Mouse (Mus musculus) hindbrain, embryonic 11.5 days (tissue): Measurements from ENCODE around the gene Dnajb4. TPM values are rescaled to one million over a fixed set of nuclear protein-coding genes. Genes with fewer than 3 reads are reported as not detected.
A peak's percentile ranks its signal among the peaks of the same experiment; 100 is the strongest.
"Not testable (repeated sequence)": the region's sequence is repeated elsewhere in the genome, so short reads cannot be mapped to it uniquely, and the experiment has no call there.

ENCODE experiments used
- ATAC-seq: fragments of 200-750 bp; cut with Nextera tagmentation; 2 replicates; pipeline ENCODE4 v1.8.0; 2017; ENCODE audit warnings: mild to moderate bottlenecking, moderate TSS enrichment, moderate library complexity; ENCODE audit not compliant: low FRiP score
- DNase-seq: peaks from one replicate; pipeline ENCODE4 v3.0.0-alpha.2; 2015; ENCODE audit warnings: low spot score
- H3K27ac ChIP-seq: fragments of 300-500 bp; sonication (generic); 2 replicates; pipeline ENCODE4 v1.5.1; 2014; ENCODE audit warnings: mild to moderate bottlenecking, low read depth, low read length
- H3K27me3 ChIP-seq: fragments of 300-500 bp; sonication (generic); 2 replicates; pipeline ENCODE4 v1.6.1; 2014; ENCODE audit warnings: mild to moderate bottlenecking, low read length, moderate library complexity, mixed read lengths; ENCODE audit not compliant: control insufficient read depth, insufficient read depth
- H3K36me3 ChIP-seq: fragments of 300-500 bp; sonication (generic); 2 replicates; pipeline ENCODE4 v1.6.1; 2014; ENCODE audit warnings: mild to moderate bottlenecking, low read length, moderate library complexity, mixed read lengths; ENCODE audit not compliant: control insufficient read depth, insufficient read depth
- H3K4me1 ChIP-seq: fragments of 300-500 bp; sonication (generic); replicated peaks from 2 replicates; pipeline ENCODE4 v1.6.1; 2014; ENCODE audit warnings: low read length, mixed read lengths; ENCODE audit not compliant: control insufficient read depth, insufficient read depth
- H3K4me2 ChIP-seq: fragments of 300-500 bp; sonication (generic); replicated peaks from 2 replicates; pipeline ENCODE4 v1.6.1; 2014; ENCODE audit warnings: mild to moderate bottlenecking, low read depth, low read length
- H3K4me3 ChIP-seq: fragments of 300-500 bp; sonication (generic); 2 replicates; pipeline ENCODE4 v1.5.1; 2014; ENCODE audit warnings: low read depth, low read length
- H3K9ac ChIP-seq: fragments of 300-500 bp; sonication (generic); 2 replicates; pipeline ENCODE4 v1.6.1; 2014; ENCODE audit warnings: low read depth, low read length
- H3K9me3 ChIP-seq: fragments of 300-500 bp; sonication (generic); 2 replicates; pipeline ENCODE4 v1.6.1; 2016; ENCODE audit warnings: low read length; ENCODE audit not compliant: control insufficient read depth
- WGBS: fragments of 180-500 bp; shearing (Covaris S2); extraction: QIAGEN DNeasy Blood & Tissue Kit; methylation state at CpG from one replicate; pipeline ENCODE4 v1.1.7; 2014; 5-methylcytosine and 5-hydroxymethylcytosine counted together
- polyA plus RNA-seq: library from polyadenylated mRNA; unstranded; fragments of >200 nt; fragmentation: Nextera tagmentation; extraction: Ambion mirVana; gene quantifications from 2 replicates; pipeline ENCODE4 v1.2.1, GENCODE M21; 2014

The Dnajb4 gene
- polyA plus RNA-seq, 1 experiment from 2014 or later = 29.1 TPM

DNA sequence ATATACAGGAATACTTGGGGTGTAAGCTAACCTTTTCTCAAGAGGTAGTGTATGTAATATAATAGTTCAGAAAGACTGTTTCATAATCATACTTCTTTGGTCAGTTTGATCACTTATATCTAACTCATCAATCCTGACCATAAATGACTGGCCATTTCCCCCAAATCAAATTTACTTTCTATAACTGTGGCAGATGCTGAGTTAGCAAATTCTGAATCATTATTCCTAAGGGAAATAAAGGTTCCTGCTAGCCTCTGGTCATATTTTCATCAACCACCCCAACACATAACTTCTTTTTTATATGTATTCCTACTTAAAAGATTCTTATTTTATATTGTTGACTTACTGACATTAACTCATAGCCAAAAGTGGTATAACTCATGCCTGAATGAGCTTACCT is 7.2 kb downstream of the Dnajb4 start:
- Histone ChIP-seq H3K9ac (no peak overlapping the region), H3K4me3 (no peak overlapping the region), H3K4me1 (no peaks in the 10 kb centered on the region), H3K27me3 (no peaks in the 10 kb centered on the region), H3K4me2 (no peak overlapping the region), H3K27ac (no peak overlapping the region), H3K36me3 (no peaks in the 10 kb centered on the region), H3K9me3 (no peaks in the 10 kb centered on the region)
- ATAC-seq (no peak), DNase-seq (no peak)

DNA sequence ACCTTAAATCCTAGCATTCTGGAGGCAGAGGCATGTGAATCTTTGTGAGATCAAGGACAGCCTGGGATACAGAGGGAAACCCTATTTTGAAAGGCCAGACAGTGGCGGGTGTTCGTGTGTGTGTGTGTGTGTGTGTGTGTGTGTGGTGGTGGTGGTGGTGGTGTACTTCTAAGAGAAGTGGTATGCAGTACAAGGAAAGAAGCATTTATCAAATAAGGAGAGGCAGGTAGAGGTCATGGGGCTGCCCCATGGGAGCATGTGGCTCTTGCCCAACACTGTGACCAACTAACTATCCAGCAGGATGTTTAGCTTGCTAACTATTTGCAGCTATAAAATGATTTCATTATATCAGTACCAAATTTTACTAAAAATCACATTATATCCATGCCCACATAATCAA is 8.5 kb downstream of the Dnajb4 start:
- H3K27me3 ChIP-seq = no peaks in the 10 kb centered on the region
- H3K36me3 ChIP-seq = no peaks in the 10 kb centered on the region
- ATAC-seq (no peak), DNase-seq (no peak)
- H3K9ac ChIP-seq = no peak overlapping the region
- no peak overlapping the region for H3K4me2 ChIP-seq
- no peak overlapping the region for H3K27ac ChIP-seq
- no peaks in the 10 kb centered on the region for H3K9me3 ChIP-seq
- WGBS = 82% methylated on average over 2 of the region's 2 CpGs
- no peak overlapping the region for H3K4me3 ChIP-seq
- H3K4me1 ChIP-seq = no peaks in the 10 kb centered on the region

- no peak for DNase-seq
- ATAC-seq = no peak
- Histone ChIP-seq H3K4me1 (no peaks in the 10 kb centered on the region), H3K9me3 (no peaks in the 10 kb centered on the region), H3K36me3 (no peaks in the 10 kb centered on the region), H3K9ac (no peak overlapping the region), H3K4me3 (no peak overlapping the region), H3K4me2 (no peak overlapping the region), H3K27ac (no peak overlapping the region), H3K27me3 (no peaks in the 10 kb centered on the region)
- 95% methylated on average over 3 of the region's 3 CpGs for WGBS
Measured at GRCm38 (mm10) chr3:152201181-152201580, 8.9 kb downstream of the Dnajb4 start.

DNA sequence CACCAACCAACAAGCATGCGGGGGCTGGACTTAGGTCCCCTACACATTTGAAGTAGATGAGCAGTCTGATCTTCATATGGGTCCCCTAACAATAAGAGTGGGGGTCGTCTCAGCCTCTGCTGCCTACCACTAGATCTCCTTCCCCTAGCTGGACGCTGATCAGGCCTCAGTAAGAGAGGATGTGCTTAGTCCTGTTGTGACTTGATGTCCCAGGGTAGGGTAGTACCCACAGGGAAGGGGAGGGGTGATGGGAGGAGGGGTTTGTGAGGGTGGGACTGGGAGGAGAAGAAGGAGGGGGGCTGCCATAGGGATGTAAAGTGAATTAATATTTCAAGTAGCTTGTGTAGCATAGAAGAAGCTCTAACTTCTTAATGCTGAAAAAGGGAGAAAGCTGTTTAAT is 11.0 kb downstream of the Dnajb4 start:
- Histone ChIP-seq H3K4me3 (no peak overlapping the region), H3K27ac (no peak overlapping the region), H3K4me1 (no peaks in the 10 kb centered on the region), H3K36me3 (no peaks in the 10 kb centered on the region), H3K9me3 (no peaks in the 10 kb centered on the region), H3K4me2 (no peak overlapping the region), H3K27me3 (no peaks in the 10 kb centered on the region), H3K9ac (no peak overlapping the region)
- DNase-seq = no peak
- WGBS = 74% methylated on average over 3 of the region's 3 CpGs
- ATAC-seq = no peak

GRCm38 (mm10) chr3:152197246-152197645 is 12.9 kb downstream of the Dnajb4 start:
- H3K4me1 ChIP-seq, H3K9me3 ChIP-seq, H3K27ac ChIP-seq, H3K4me3 ChIP-seq, H3K9ac ChIP-seq, DNase-seq, H3K36me3 ChIP-seq, ATAC-seq, H3K4me2 ChIP-seq, H3K27me3 ChIP-seq: not testable (repeated sequence)
- WGBS = 34% methylated on average over 2 of the region's 2 CpGs

GRCm38 (mm10) chr3:152193635-152194097 is 16.4 kb downstream of the Dnajb4 start:
- Histone ChIP-seq H3K4me3 (peak overlapping the region; percentile 37), H3K27me3 (no peaks in the 10 kb centered on the region), H3K36me3 (no peaks in the 10 kb centered on the region), H3K27ac (no peak overlapping the region), H3K9me3 (no peaks in the 10 kb centered on the region), H3K4me2 (peak overlapping the region; percentile 28), H3K9ac (peak overlapping the region; percentile 8; the same call in 1 of the 2 replicates), H3K4me1 (no peaks in the 10 kb centered on the region)
- 2% methylated on average over 17 of the region's 17 CpGs for WGBS
- peak; percentile 81 for DNase-seq
- peak; percentile 96 for ATAC-seq

DNA sequence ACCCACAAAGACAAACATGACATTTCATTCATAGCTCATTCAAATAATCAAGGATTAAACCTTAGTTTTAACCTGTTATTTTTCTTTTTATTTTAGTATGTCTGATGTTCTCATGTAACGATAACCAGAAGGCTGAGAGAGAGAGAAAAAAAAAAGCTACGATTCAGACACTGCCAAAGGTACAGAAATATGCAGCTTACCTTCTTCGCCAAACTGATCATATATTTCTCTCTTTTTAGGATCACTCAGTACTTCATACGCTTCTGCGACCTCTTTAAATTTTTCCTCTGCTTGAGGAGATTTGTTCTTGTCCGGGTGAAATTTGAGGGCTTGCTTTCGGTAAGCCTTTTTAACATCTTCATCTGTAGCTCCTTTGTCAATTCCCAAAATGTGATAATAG is 16.9 kb downstream of the Dnajb4 start:
- no peaks in the 10 kb centered on the region for H3K36me3 ChIP-seq
- peak overlapping the region; percentile 37 for H3K4me3 ChIP-seq
- no peaks in the 10 kb centered on the region for H3K9me3 ChIP-seq
- H3K4me2 ChIP-seq = peak overlapping the region; percentile 28
- H3K27me3 ChIP-seq = no peaks in the 10 kb centered on the region
- ATAC-seq = 0 out of 2 replicates have a peak, but pooled peaks have one; percentile 31
- WGBS = 26% methylated on average over 7 of the region's 7 CpGs
- no peak overlapping the region for H3K27ac ChIP-seq
- peak overlapping the region; percentile 8; the same call in 1 of the 2 replicates for H3K9ac ChIP-seq
- no peaks in the 10 kb centered on the region for H3K4me1 ChIP-seq
- DNase-seq = no peak

DNA sequence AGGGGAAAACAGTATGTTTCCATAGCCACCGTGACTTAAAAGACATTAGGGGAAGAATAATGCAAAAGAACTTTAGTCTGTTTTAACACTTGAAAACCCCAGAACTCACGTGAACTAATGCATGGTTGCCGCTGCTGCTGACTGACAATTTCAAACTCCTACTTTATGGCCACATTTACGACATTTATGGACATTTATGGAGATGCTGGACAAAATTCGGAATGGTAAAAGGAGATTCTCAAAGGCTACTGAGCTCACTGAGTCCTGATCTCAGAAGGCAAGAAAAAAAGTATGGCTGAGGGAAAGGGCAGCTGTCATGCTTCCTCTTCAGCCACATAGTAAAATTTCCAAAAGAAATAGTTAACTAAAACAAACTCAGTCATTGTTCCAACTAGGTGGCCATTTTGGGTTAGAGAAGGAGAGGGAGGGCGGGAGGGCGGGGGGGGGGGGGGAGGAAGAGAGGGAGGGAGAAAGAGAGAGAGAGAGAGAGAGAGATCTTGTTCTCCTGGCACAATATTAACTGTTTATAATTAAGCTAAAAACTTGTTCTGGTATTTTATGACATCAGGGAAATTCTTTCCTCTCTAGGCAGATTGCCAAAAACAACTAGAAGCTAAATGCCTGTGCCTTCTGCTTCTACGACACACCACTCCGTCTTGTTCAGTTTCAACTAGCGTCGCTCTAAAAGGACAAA is 17.7 kb downstream of the Dnajb4 start:
- peak; percentile 25 for DNase-seq

GRCm38 (mm10) chr3:152191791-152192237 is 18.3 kb downstream of the Dnajb4 start:
- DNase-seq = peak; percentile 25
- Histone ChIP-seq H3K36me3 (no peaks in the 10 kb centered on the region), H3K9me3 (no peaks in the 10 kb centered on the region), H3K27ac (no peak overlapping the region), H3K9ac (0 out of 2 replicates have a peak overlapping the region, but pooled peaks have one; percentile 20), H3K27me3 (no peaks in the 10 kb centered on the region), H3K4me1 (no peaks in the 10 kb centered on the region), H3K4me3 (peak overlapping the region; percentile 20), H3K4me2 (peak overlapping the region; percentile 22; the same call in 1 of the 2 replicates)
- ATAC-seq = no peak
- 41% methylated on average over 6 of the region's 6 CpGs for WGBS

More for the DNA sequence above, 17.7 kb downstream of the Dnajb4 start:
- H3K36me3 ChIP-seq = no peaks in the 10 kb centered on the region
- no peak for ATAC-seq
- peak overlapping the region; percentile 20 for H3K4me3 ChIP-seq
- no peaks in the 10 kb centered on the region for H3K9me3 ChIP-seq
- H3K27me3 ChIP-seq = no peaks in the 10 kb centered on the region
- 59% methylated on average over 10 of the region's 11 CpGs for WGBS
- H3K4me2 ChIP-seq = peak overlapping the region; percentile 22; the same call in 1 of the 2 replicates
- no peak overlapping the region for H3K9ac ChIP-seq
- H3K27ac ChIP-seq = no peak overlapping the region
- no peaks in the 10 kb centered on the region for H3K4me1 ChIP-seq
